Mouse (Mus musculus): ENCODE measurements around the gene Hist1h2bj.
"Not testable (repeated sequence)": the region's sequence is repeated elsewhere in the genome, so short reads cannot be mapped to it uniquely, and the experiment has no call there.

The Hist1h2bj gene

GRCm38 (mm10) chr13:22040464-22041141, 2.4 kb upstream of the Hist1h2bj start:
- DNase-seq = peak in 1 of 2 experiments; percentile 14

GRCm38 (mm10) chr13:22041142-22041536, 1.9 kb upstream of the Hist1h2bj start, which contains the start of gene Hist1h4i:
TSS of gene Hist1h4i (minus strand) at chr13:22041362.
- peak; percentile 96 to 99 for DNase-seq

GRCm38 (mm10) chr13:22041651-22042567, 1.1 kb upstream of the Hist1h2bj start:
- DNase-seq = no peak

- peak in 1 of 2 experiments; percentile 13 for DNase-seq
These were observed 753 bp downstream of the Hist1h2bj start for GRCm38 (mm10) chr13:22043503-22044431.

- DNase-seq = no peak
These were observed 1.6 kb downstream of the Hist1h2bj start for GRCm38 (mm10) chr13:22044432-22045155.

- DNase-seq = no peak
These were observed 2.3 kb downstream of the Hist1h2bj start for GRCm38 (mm10) chr13:22045311-22045710.

- no peak for DNase-seq
These were observed 6.0 kb downstream of the Hist1h2bj start for GRCm38 (mm10) chr13:22049041-22049440.

- DNase-seq = no peak
These were observed 6.9 kb downstream of the Hist1h2bj start for GRCm38 (mm10) chr13:22049737-22050440.

- DNase-seq = peak; percentile 67 to 71
These were observed 7.8 kb downstream of the Hist1h2bj start for GRCm38 (mm10) chr13:22050591-22051522.

GRCm38 (mm10) chr13:22051523-22051859, 8.5 kb downstream of the Hist1h2bj start:
- DNase-seq = no peak

GRCm38 (mm10) chr13:22053754-22054153, 10.7 kb downstream of the Hist1h2bj start:
- no peak for DNase-seq

- no peak for DNase-seq
These were observed 18.4 kb downstream of the Hist1h2bj start for GRCm38 (mm10) chr13:22061422-22061821.

- DNase-seq = no peak
These were observed 20.5 kb downstream of the Hist1h2bj start for GRCm38 (mm10) chr13:22063468-22063867.

- not testable (repeated sequence) for DNase-seq
These were observed 41.1 kb downstream of the Hist1h2bj start, which contains the start of gene Vmn1r188 for GRCm38 (mm10) chr13:22084140-22084539. TSS of gene Vmn1r188 (plus strand) at chr13:22084440.
